Mouse (Mus musculus) cortical plate, adult 2 months (tissue): ENCODE data around the gene Mymx.

Experiments
- CTCF ChIP-seq: fragments of 200-500 bp; IDR thresholded peaks from 2 replicates; pipeline ENCODE4 v1.5.1; 2011; ENCODE audit warnings: mild to moderate bottlenecking, control low read depth, low read length; ENCODE audit not compliant: insufficient read depth; ENCODE audit errors: extremely low read depth
- POLR2A ChIP-seq: fragments of 200-500 bp; IDR thresholded peaks from 2 replicates; pipeline ENCODE4 v1.6.1; 2011; ENCODE audit warnings: mild to moderate bottlenecking, low read length, control low read depth; ENCODE audit not compliant: insufficient read depth; ENCODE audit errors: extremely low read depth

DNA sequence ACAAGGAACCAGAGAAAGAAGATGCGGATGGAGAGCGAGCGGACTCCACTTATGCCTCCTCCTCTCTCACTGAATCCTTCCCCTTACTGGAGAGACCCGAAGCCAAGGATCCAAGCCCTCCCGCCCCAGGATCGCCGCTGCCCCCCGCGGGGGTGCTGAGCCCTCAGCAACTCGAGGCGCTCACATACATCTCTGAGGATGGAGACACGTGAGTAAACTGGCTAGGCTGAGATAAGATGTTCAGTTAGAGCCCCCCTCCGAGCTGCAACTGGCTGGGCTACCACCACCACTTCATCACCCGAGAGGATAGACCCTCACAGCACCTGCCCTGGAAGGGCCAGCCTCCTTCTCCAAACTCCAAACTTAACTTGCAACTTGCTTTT is 45.8 kb downstream of the Mymx start:
- TF ChIP-seq POLR2A (no peak), CTCF (no peak)
